Mouse (Mus musculus) MEL (cell line): Measurements from ENCODE around the gene Ccl6. TPM values are rescaled to one million over a fixed set of nuclear protein-coding genes. Genes with fewer than 3 reads are reported as not detected.

ENCODE experiments used
- DNase-seq: peaks from one replicate; pipeline ENCODE4 v3.0.0; 2011; ENCODE audit warnings: low read depth, low spot score
- H3K27ac ChIP-seq: 2 replicates; pipeline ENCODE4 v1.5.1; 2012; ENCODE audit warnings: low read depth, mild to moderate bottlenecking, control low read depth, low read length, moderate library complexity; ENCODE audit not compliant: control insufficient read depth
- H3K27me3 ChIP-seq, 2 experiments: fragments of 150-350 bp in 1 of 2; sonication (generic) in 1 of 2; 2 replicates each; pipeline ENCODE4 v1.6.1; 2012; ENCODE audit warnings: low read length in 2 of 2, mild to moderate bottlenecking in 2 of 2, improper control_type of control experiment in 1 of 2, moderate library complexity in 1 of 2; ENCODE audit not compliant: insufficient read depth in 2 of 2, control insufficient read depth in 1 of 2
- H3K36me3 ChIP-seq, 2 experiments: 2 replicates each; pipeline ENCODE4 v1.6.1; 2012 to 2014; ENCODE audit warnings: low read length in 2 of 2, improper control_type of control experiment in 1 of 2, inconsistent platforms in 1 of 2, mild to moderate bottlenecking in 1 of 2; ENCODE audit not compliant: insufficient read depth in 2 of 2, control insufficient read depth in 1 of 2
- H3K4me1 ChIP-seq, 2 experiments: fragments of 150-350 bp in 1 of 2; sonication (generic) in 1 of 2; 2 replicates each; pipeline ENCODE4 v1.6.1; 2012; ENCODE audit warnings: low read length in 2 of 2, improper control_type of control experiment in 1 of 2, mild to moderate bottlenecking in 1 of 2; ENCODE audit not compliant: insufficient read depth in 2 of 2, control insufficient read depth in 1 of 2
- H3K4me3 ChIP-seq, 2 experiments: fragments of 150-350 bp in 1 of 2; sonication (generic) in 1 of 2; 2 replicates each; pipeline ENCODE4 v1.5.1; 2012; ENCODE audit warnings: low read depth in 2 of 2, low read length in 2 of 2, mild to moderate bottlenecking in 2 of 2, moderate library complexity in 2 of 2, control low read depth in 1 of 2, improper control_type of control experiment in 1 of 2; ENCODE audit not compliant: control insufficient read depth in 1 of 2, insufficient read depth in 1 of 2
- H3K79me2 ChIP-seq: 2 replicates; pipeline ENCODE4 v1.6.1; 2012; ENCODE audit warnings: mild to moderate bottlenecking, low read length, moderate library complexity; ENCODE audit not compliant: control insufficient read depth, poor library complexity, insufficient read depth
- H3K9ac ChIP-seq: 2 replicates; pipeline ENCODE4 v1.6.1; 2012; ENCODE audit warnings: low read depth, mild to moderate bottlenecking, control low read depth, low read length, moderate library complexity; ENCODE audit not compliant: control insufficient read depth, poor library complexity, severe bottlenecking
- H3K9me3 ChIP-seq: fragments of 150-350 bp; sonication (generic); replicated peaks from 2 replicates; pipeline ENCODE4 v1.6.1; 2012; ENCODE audit warnings: mild to moderate bottlenecking, low read length, improper control_type of control experiment, moderate library complexity; ENCODE audit not compliant: insufficient read depth
- CHD1 ChIP-seq: IDR thresholded peaks from 2 replicates; pipeline ENCODE4 v1.6.1; 2012; ENCODE audit warnings: low read depth, mild to moderate bottlenecking, inconsistent platforms, low read length, improper control_type of control experiment
- EP300 ChIP-seq, 2 experiments: IDR thresholded peaks; 2 replicates each; pipeline ENCODE4 v1.6.1; 2011; ENCODE audit warnings: improper control_type of control experiment in 2 of 2, low read length in 2 of 2, low read depth in 1 of 2, mild to moderate bottlenecking in 1 of 2
- ETS1 ChIP-seq: IDR thresholded peaks from 2 replicates; pipeline ENCODE4 v1.6.1; 2012; ENCODE audit warnings: low read depth, mild to moderate bottlenecking, inconsistent platforms, low read length, improper control_type of control experiment, moderate library complexity
- GATA1 ChIP-seq: IDR thresholded peaks from 2 replicates; pipeline ENCODE4 v1.6.1; 2011; ENCODE audit warnings: low read depth, low read length, improper control_type of control experiment
- JUND ChIP-seq: IDR thresholded peaks from 2 replicates; pipeline ENCODE4 v1.6.1; 2011; ENCODE audit warnings: low read depth, mild to moderate bottlenecking, improper control_type of control experiment, low read length
- KAT2A ChIP-seq: conservative IDR thresholded peaks from 2 replicates; pipeline ENCODE4 v1.6.1; 2012; ENCODE audit warnings: low read depth, low read length, improper control_type of control experiment, inconsistent platforms
- MAX ChIP-seq: IDR thresholded peaks from 2 replicates; pipeline ENCODE4 v1.6.1; 2011; ENCODE audit warnings: low read length, improper control_type of control experiment
- MXI1 ChIP-seq: IDR thresholded peaks from 2 replicates; pipeline ENCODE4 v1.6.1; 2011; ENCODE audit warnings: mild to moderate bottlenecking, low read depth, low read length, improper control_type of control experiment
- MYC ChIP-seq: IDR thresholded peaks from 2 replicates; pipeline ENCODE4 v1.6.1; 2011; ENCODE audit warnings: low read depth, mild to moderate bottlenecking, low read length, improper control_type of control experiment, moderate library complexity
- NELFE ChIP-seq: IDR thresholded peaks from 2 replicates; pipeline ENCODE4 v1.6.1; 2011; ENCODE audit warnings: low read depth, low read length, improper control_type of control experiment
- NRF1 ChIP-seq: IDR thresholded peaks from 2 replicates; pipeline ENCODE4 v1.6.1; 2014; ENCODE audit warnings: low read depth, mild to moderate bottlenecking, inconsistent platforms, low read length, improper control_type of control experiment, moderate library complexity; ENCODE audit not compliant: poor library complexity, insufficient read depth, severe bottlenecking
- POLR2A ChIP-seq, 2 experiments: IDR thresholded peaks; 2 replicates each; pipeline ENCODE4 v1.6.1; 2011 to 2012; ENCODE audit warnings: low read length in 2 of 2, mild to moderate bottlenecking in 2 of 2, control low read depth in 1 of 2, improper control_type of control experiment in 1 of 2, low read depth in 1 of 2, moderate library complexity in 1 of 2; ENCODE audit not compliant: control insufficient read depth in 1 of 2, insufficient read depth in 1 of 2, poor library complexity in 1 of 2
- POLR2AphosphoS5 ChIP-seq: IDR thresholded peaks from 2 replicates; pipeline ENCODE4 v1.6.1; 2012; ENCODE audit warnings: low read depth, borderline replicate concordance, mild to moderate bottlenecking, inconsistent platforms, low read length, moderate library complexity, mixed read lengths
- RAD21 ChIP-seq: IDR thresholded peaks from 2 replicates; pipeline ENCODE4 v1.6.1; 2011; ENCODE audit warnings: mild to moderate bottlenecking, low read depth, low read length, improper control_type of control experiment
- SMC3 ChIP-seq: IDR thresholded peaks from 2 replicates; pipeline ENCODE4 v1.6.1; 2011; ENCODE audit warnings: low read depth, low read length, improper control_type of control experiment
- TAL1 ChIP-seq: IDR thresholded peaks from 2 replicates; pipeline ENCODE4 v1.6.1; 2012; ENCODE audit warnings: mild to moderate bottlenecking, inconsistent platforms, low read length, moderate library complexity, mixed read lengths
- TBP ChIP-seq: IDR thresholded peaks from 2 replicates; pipeline ENCODE4 v1.8.0; 2011; ENCODE audit warnings: low read depth, low read length, improper control_type of control experiment
- UBTF ChIP-seq: IDR thresholded peaks from 2 replicates; pipeline ENCODE4 v1.6.1; 2012; ENCODE audit warnings: low read depth, mild to moderate bottlenecking, inconsistent platforms, low read length, improper control_type of control experiment, moderate library complexity, borderline replicate concordance; ENCODE audit not compliant: insufficient read depth
- USF2 ChIP-seq, 2 experiments: IDR thresholded peaks; 2 replicates each; pipeline ENCODE4 v1.6.1; 2011 to 2012; ENCODE audit warnings: improper control_type of control experiment in 2 of 2, low read length in 2 of 2, borderline replicate concordance in 1 of 2, inconsistent platforms in 1 of 2, low read depth in 1 of 2, mild to moderate bottlenecking in 1 of 2; ENCODE audit not compliant: insufficient read depth in 1 of 2
- ZC3H11A ChIP-seq: IDR thresholded peaks from 2 replicates; pipeline ENCODE4 v1.6.1; 2012; ENCODE audit warnings: low read depth, mild to moderate bottlenecking, inconsistent platforms, low read length, improper control_type of control experiment
- ZMIZ1 ChIP-seq: IDR thresholded peaks from 2 replicates; pipeline ENCODE4 v1.6.1; 2012; ENCODE audit warnings: low read depth, mild to moderate bottlenecking, inconsistent platforms, low read length, improper control_type of control experiment, moderate library complexity
- ZNF384 ChIP-seq: IDR thresholded peaks from 2 replicates; pipeline ENCODE4 v1.6.1; 2012; ENCODE audit warnings: low read depth, mild to moderate bottlenecking, inconsistent platforms, low read length, improper control_type of control experiment
- polyA plus RNA-seq, 2 experiments: library from polyadenylated mRNA; stranded (reverse) in 1 of 2; unstranded in 1 of 2; fragments of >175 nt in 1 of 2; fragments of >200 nt in 1 of 2; gene quantifications; 2 replicates each; pipeline versions ENCODE4 v1.2.1 to v1.2.4; 2012; ENCODE audit warnings: low replicate concordance in 2 of 2, low read depth in 1 of 2; ENCODE audit not compliant: insufficient read length in 2 of 2, insufficient read depth in 1 of 2, missing spikeins in 1 of 2
- total RNA-seq: library from RNA; depleted of rRNA; stranded (reverse); fragments of 300-350 nt; gene quantifications from 2 replicates; pipeline ENCODE4 v1.2.3, GENCODE M21; 2012; rRNA removed

Ccl6 gene
- total RNA-seq, result not detected in 2 replicates
- polyA plus RNA-seq, result not detected

- Histone ChIP-seq H3K4me3 (no peak within 1 kb of the TSS), H3K36me3 (no peaks in the 10 kb centered on the region), H3K9me3 (no peaks in the 10 kb centered on the region), H3K4me1 (no peaks in the 10 kb centered on the region), H3K27ac (no peak within 1 kb of the TSS), H3K79me2 (no peaks in the 10 kb centered on the region), H3K27me3 (peaks cover 19 to 28% of the 10 kb centered on the region in 2 experiments), H3K9ac (no peak within 1 kb of the TSS)
- no peak for DNase-seq
- TF ChIP-seq EP300 (IDR thresholded peaks at IDR 0.05; ENCODE audit: low read depth in 1 of 2, low read length in 2 of 2) (no peak), SMC3 (no peak), MXI1 (no peak), POLR2AphosphoS5 (no peak), ETS1 (no peak), UBTF (no peak), USF2 (IDR thresholded peaks at IDR 0.05; ENCODE audit: borderline replicate concordance in 1 of 2, insufficient read depth in 1 of 2, low read depth in 1 of 2, low read length in 2 of 2) (no peak), POLR2A (IDR thresholded peaks at IDR 0.05; ENCODE audit: control insufficient read depth in 1 of 2, insufficient read depth in 1 of 2, low read depth in 1 of 2, low read length in 2 of 2, poor library complexity in 1 of 2) (no peak), NELFE (no peak), JUND (no peak), MAX (no peak), KAT2A (no peak), ZNF384 (no peak), TBP (no peak), NRF1 (no peak), ZC3H11A (no peak), MYC (no peak), RAD21 (no peak), ZMIZ1 (no peak), CHD1 (no peak)
These were observed at the start of gene Ccl6 for GRCm38 (mm10) chr11:83592853-83593252. Ccl6 (minus strand) TSS chr11:83593087.

GRCm38 (mm10) chr11:83641216-83641615, 48.3 kb upstream of the Ccl6 start:
- peaks cover 4 to 6% of the 10 kb centered on the region in 2 experiments for H3K27me3 ChIP-seq
- DNase-seq, result peak; percentile 39
- no peaks in the 10 kb centered on the region for H3K79me2 ChIP-seq
- peaks cover 0 to 12% of the 10 kb centered on the region in 2 experiments; a peak in 2 of 4 replicates for H3K36me3 ChIP-seq
- peaks cover 4 to 9% of the 10 kb centered on the region in 2 experiments; a peak in 3 of 4 replicates for H3K4me1 ChIP-seq
- H3K4me3 ChIP-seq, result peak overlapping the region in 1 of 2 experiments; percentile 34; a peak in 1 of 4 replicates
- TF ChIP-seq EP300 (IDR thresholded peaks at IDR 0.05; ENCODE audit: low read depth in 1 of 2, low read length in 2 of 2) (peak; percentile 10 to 47; a peak in 2 of 4 replicates), TAL1 (no peak), ETS1 (0 out of 2 replicates have a peak, but pooled peaks have one; percentile 29), GATA1 (peak; percentile 60)
- no peaks in the 10 kb centered on the region for H3K9me3 ChIP-seq
- H3K9ac ChIP-seq, result no peak overlapping the region
- H3K27ac ChIP-seq, result no peak overlapping the region
